Mouse (Mus musculus): Measurements from ENCODE around the gene Sergef.

DNA sequence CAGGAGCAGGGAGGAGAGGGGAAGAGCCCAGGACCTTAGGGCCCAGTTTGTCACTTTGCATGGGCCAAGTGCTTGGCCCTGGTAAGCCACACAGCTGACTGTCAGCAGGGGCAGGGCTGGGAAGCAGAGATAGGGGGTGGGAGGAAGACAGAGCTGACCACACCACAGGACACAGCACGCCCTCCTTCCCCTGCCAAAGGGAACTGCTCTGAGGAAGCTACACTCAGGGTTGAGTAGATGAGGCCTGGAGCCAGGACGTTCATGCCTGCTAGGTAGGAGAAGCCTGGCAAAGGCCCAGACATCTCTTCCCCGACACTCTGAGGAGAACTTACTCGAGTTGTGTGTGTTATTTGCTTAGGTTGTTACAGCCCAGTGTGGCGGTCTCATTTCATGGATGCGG lies 193.7 kb downstream of the Sergef start:
- no peak for TF ChIP-seq CTCF (IDR thresholded peaks at IDR 0.05; ENCODE audit: control insufficient read depth, insufficient read depth, insufficient read length)
- no peak for TF ChIP-seq FOSL1 (IDR thresholded peaks at IDR 0.05; ENCODE audit: insufficient read depth, low read length, poor library complexity, severe bottlenecking)
- no peak for TF ChIP-seq MAX (IDR thresholded peaks at IDR 0.05)
- no peak for TF ChIP-seq USF1 (IDR thresholded peaks at IDR 0.05; ENCODE audit: low read depth)
- TF ChIP-seq MYOD1 (IDR thresholded peaks at IDR 0.05; ENCODE audit: control insufficient read depth, insufficient read length, low read depth) = no peak

Measured in C2C12 (cell line).